Mouse (Mus musculus) c-Kit-positive CD71-positive TER-119-positive erythroid progenitor cells, embryonic 14.5 days (primary cell): ENCODE results near the gene Galk1.

Experiments used
- DNase-seq: peaks from one replicate; pipeline ENCODE4 v3.0.0-alpha.2; 2013; ENCODE audit warnings: low spot score

Gene Galk1

GRCm38 (mm10) chr11:115974309-115975082, 38.0 kb downstream of the Galk1 start, which contains the start of gene Itgb4:
Gene Itgb4, plus strand, starts transcription at chr11:115974709.
- no peak for DNase-seq

GRCm38 (mm10) chr11:115971016-115971415, 41.5 kb downstream of the Galk1 start:
- no peak for DNase-seq

- no peak for DNase-seq
These were observed 42.4 kb downstream of the Galk1 start for GRCm38 (mm10) chr11:115970006-115970673.

GRCm38 (mm10) chr11:115968731-115969405, 43.7 kb downstream of the Galk1 start:
- DNase-seq: no peak

- no peak for DNase-seq
These were observed 47.4 kb downstream of the Galk1 start for GRCm38 (mm10) chr11:115964977-115965604.

GRCm38 (mm10) chr11:115962651-115963412, 49.7 kb downstream of the Galk1 start:
- DNase-seq: no peak

- no peak for DNase-seq
These were observed 53.5 kb downstream of the Galk1 start for GRCm38 (mm10) chr11:115959018-115959417.
